Mouse (Mus musculus) kidney, embryonic 14.5 days (tissue): ENCODE measurements at regions not wholly inside any gene's neighbourhood (a gene's known extent, or its start where the extent isn't known, plus 50 kb on each side); places are given as distances from the start of the nearest gene placed in this dataset.

Source experiments
- ATAC-seq: fragments of 200-750 bp; cut with Nextera tagmentation; 2 replicates; pipeline ENCODE4 v1.8.0; 2017; ENCODE audit warnings: moderate number of reproducible peaks, mild to moderate bottlenecking, moderate TSS enrichment, moderate library complexity; ENCODE audit not compliant: low FRiP score, low TSS enrichment
- H3K27ac ChIP-seq: fragments of 300-500 bp; sonication (generic); 2 replicates; pipeline ENCODE4 v1.5.1; 2014; ENCODE audit warnings: low read depth, mild to moderate bottlenecking, low read length, moderate library complexity, mixed read lengths
- H3K27me3 ChIP-seq: fragments of 300-500 bp; sonication (generic); 2 replicates; pipeline ENCODE4 v1.6.1; 2014; ENCODE audit warnings: mild to moderate bottlenecking, low read length; ENCODE audit not compliant: control insufficient read depth, insufficient read depth
- H3K36me3 ChIP-seq: fragments of 300-500 bp; sonication (generic); 2 replicates; pipeline ENCODE4 v1.6.1; 2014; ENCODE audit warnings: low read length, mixed read lengths; ENCODE audit not compliant: control insufficient read depth, insufficient read depth
- H3K4me1 ChIP-seq: fragments of 300-500 bp; sonication (generic); 2 replicates; pipeline ENCODE4 v1.6.1; 2014; ENCODE audit warnings: low read length, mixed read lengths; ENCODE audit not compliant: control insufficient read depth, insufficient read depth
- H3K4me2 ChIP-seq: fragments of 300-500 bp; sonication (generic); replicated peaks from 2 replicates; pipeline ENCODE4 v1.6.1; 2014; ENCODE audit warnings: low read depth, mild to moderate bottlenecking, low read length
- H3K4me3 ChIP-seq: fragments of 300-500 bp; sonication (generic); 2 replicates; pipeline ENCODE4 v1.5.1; 2014; ENCODE audit warnings: mild to moderate bottlenecking, low read length
- H3K9ac ChIP-seq: fragments of 300-500 bp; sonication (generic); 2 replicates; pipeline ENCODE4 v1.6.1; 2014; ENCODE audit warnings: low read depth, mild to moderate bottlenecking, low read length, moderate library complexity
- H3K9me3 ChIP-seq: fragments of 300-500 bp; sonication (generic); 2 replicates; pipeline ENCODE4 v1.6.1; 2016; ENCODE audit warnings: low read length; ENCODE audit not compliant: control insufficient read depth
- WGBS: fragments of 180-500 bp; shearing (Covaris S2); extraction: QIAGEN DNeasy Blood & Tissue Kit; methylation state at CpG from one replicate; pipeline ENCODE4 v1.1.7; 2014; 5-methylcytosine and 5-hydroxymethylcytosine counted together

- Histone ChIP-seq H3K4me3 (no peak overlapping the region), H3K4me2 (no peak overlapping the region), H3K4me1 (no peaks in the 10 kb centered on the region), H3K27me3 (no peaks in the 10 kb centered on the region), H3K9me3 (no peaks in the 10 kb centered on the region), H3K9ac (no peak overlapping the region), H3K36me3 (no peaks in the 10 kb centered on the region), H3K27ac (no peak overlapping the region)
- no peak for ATAC-seq
- 94% methylated on average over 4 of the region's 4 CpGs for WGBS
Measured at GRCm38 (mm10) chr2:12799153-12799925, 124.5 kb upstream of the Pter start.

GRCm38 (mm10) chr2:12802667-12803066 lies 121.2 kb upstream of the Pter start:
- ATAC-seq, result no peak
- WGBS, result 93% methylated on average over 1 of the region's 1 CpGs
- Histone ChIP-seq H3K9me3 (no peaks in the 10 kb centered on the region), H3K9ac (no peak overlapping the region), H3K27ac (no peak overlapping the region), H3K4me3 (no peak overlapping the region), H3K4me2 (no peak overlapping the region), H3K36me3 (no peaks in the 10 kb centered on the region), H3K27me3 (no peaks in the 10 kb centered on the region), H3K4me1 (no peaks in the 10 kb centered on the region)

- no peak overlapping the region for H3K9ac ChIP-seq
- no peaks in the 10 kb centered on the region for H3K4me1 ChIP-seq
- no peak overlapping the region for H3K27ac ChIP-seq
- no peaks in the 10 kb centered on the region for H3K36me3 ChIP-seq
- H3K27me3 ChIP-seq, result no peaks in the 10 kb centered on the region
- H3K4me2 ChIP-seq, result no peak overlapping the region
- no peak overlapping the region for H3K4me3 ChIP-seq
- ATAC-seq, result no peak
- WGBS, result 85% methylated on average over 2 of the region's 2 CpGs
- H3K9me3 ChIP-seq, result no peaks in the 10 kb centered on the region
Measured at GRCm38 (mm10) chr2:12805096-12805495, 118.7 kb upstream of the Pter start.

GRCm38 (mm10) chr2:12808466-12808865 lies 115.4 kb upstream of the Pter start:
- no peaks in the 10 kb centered on the region for H3K4me1 ChIP-seq
- WGBS, result 75% methylated on average over 5 of the region's 5 CpGs
- no peak overlapping the region for H3K4me3 ChIP-seq
- H3K9me3 ChIP-seq, result no peaks in the 10 kb centered on the region
- H3K36me3 ChIP-seq, result no peaks in the 10 kb centered on the region
- no peak for ATAC-seq
- H3K9ac ChIP-seq, result no peak overlapping the region
- H3K27me3 ChIP-seq, result no peaks in the 10 kb centered on the region
- no peak overlapping the region for H3K4me2 ChIP-seq
- no peak overlapping the region for H3K27ac ChIP-seq

- WGBS, result 93% methylated on average over 5 of the region's 5 CpGs
Measured at GRCm38 (mm10) chr2:12815339-12815738, 108.5 kb upstream of the Pter start.

GRCm38 (mm10) chr2:12825902-12826301 lies 97.9 kb upstream of the Pter start:
- H3K27me3 ChIP-seq, result no peaks in the 10 kb centered on the region
- 97% methylated on average over 1 of the region's 1 CpGs for WGBS
- no peaks in the 10 kb centered on the region for H3K36me3 ChIP-seq
- no peak overlapping the region for H3K4me2 ChIP-seq
- no peak for ATAC-seq
- H3K9ac ChIP-seq, result no peak overlapping the region
- no peaks in the 10 kb centered on the region for H3K4me1 ChIP-seq
- no peak overlapping the region for H3K27ac ChIP-seq
- no peak overlapping the region for H3K4me3 ChIP-seq
- no peaks in the 10 kb centered on the region for H3K9me3 ChIP-seq

More at GRCm38 (mm10) chr2:12815339-12815738, 108.5 kb upstream of the Pter start:
- no peak for ATAC-seq
- Histone ChIP-seq H3K36me3 (no peaks in the 10 kb centered on the region), H3K27ac (no peak overlapping the region), H3K4me3 (no peak overlapping the region), H3K9ac (no peak overlapping the region), H3K9me3 (no peaks in the 10 kb centered on the region), H3K27me3 (no peaks in the 10 kb centered on the region), H3K4me2 (no peak overlapping the region), H3K4me1 (no peaks in the 10 kb centered on the region)

GRCm38 (mm10) chr2:12833579-12833978 lies 90.3 kb upstream of the Pter start:
- Histone ChIP-seq H3K9ac (no peak overlapping the region), H3K4me2 (no peak overlapping the region), H3K4me3 (no peak overlapping the region), H3K9me3 (no peaks in the 10 kb centered on the region), H3K36me3 (no peaks in the 10 kb centered on the region), H3K27ac (no peak overlapping the region), H3K27me3 (no peaks in the 10 kb centered on the region), H3K4me1 (no peaks in the 10 kb centered on the region)
- 94% methylated on average over 3 of the region's 3 CpGs for WGBS
- no peak for ATAC-seq

- no peaks in the 10 kb centered on the region for H3K9me3 ChIP-seq
- no peak overlapping the region for H3K4me3 ChIP-seq
- H3K9ac ChIP-seq, result no peak overlapping the region
- no peaks in the 10 kb centered on the region for H3K4me1 ChIP-seq
- ATAC-seq, result no peak
- no peak overlapping the region for H3K27ac ChIP-seq
- no peak overlapping the region for H3K4me2 ChIP-seq
- H3K27me3 ChIP-seq, result no peaks in the 10 kb centered on the region
- H3K36me3 ChIP-seq, result no peaks in the 10 kb centered on the region
Measured at GRCm38 (mm10) chr2:12866543-12866942, 57.3 kb upstream of the Pter start.

- Histone ChIP-seq H3K27me3 (no peaks in the 10 kb centered on the region), H3K9me3 (no peaks in the 10 kb centered on the region), H3K27ac (no peak overlapping the region), H3K4me1 (no peaks in the 10 kb centered on the region), H3K4me2 (no peak overlapping the region), H3K36me3 (no peaks in the 10 kb centered on the region), H3K4me3 (no peak overlapping the region), H3K9ac (no peak overlapping the region)
- 63% methylated on average over 3 of the region's 3 CpGs for WGBS
- ATAC-seq, result no peak
Measured at GRCm38 (mm10) chr2:12868772-12869171, 55.1 kb upstream of the Pter start.
